Mouse (Mus musculus) ES-Bruce4 (cell line): Measurements from ENCODE around the gene Ntn1. TPM values are rescaled to one million over a fixed set of nuclear protein-coding genes. Genes with fewer than 3 reads are reported as not detected.
A peak's percentile ranks its signal among the peaks of the same experiment; 100 is the strongest.

Experiments
- H3K27ac ChIP-seq: 2 replicates; pipeline ENCODE4 v1.5.1; 2012; ENCODE audit warnings: low read length, inconsistent platforms; ENCODE audit not compliant: insufficient read depth
- H3K27me3 ChIP-seq: 2 replicates; pipeline ENCODE4 v1.6.1; 2012; ENCODE audit warnings: mild to moderate bottlenecking, low read length, inconsistent platforms; ENCODE audit not compliant: control insufficient read depth, poor library complexity, insufficient read depth, severe bottlenecking
- H3K36me3 ChIP-seq: 2 replicates; pipeline ENCODE4 v1.6.1; 2012; ENCODE audit warnings: inconsistent platforms, mild to moderate bottlenecking, low read length, moderate library complexity; ENCODE audit not compliant: control insufficient read depth, poor library complexity, insufficient read depth, severe bottlenecking
- H3K4me1 ChIP-seq: one replicate; pipeline ENCODE4 v1.8.1; 2011; ENCODE audit warnings: low read length; ENCODE audit not compliant: control insufficient read depth, insufficient read depth
- H3K4me3 ChIP-seq: 2 replicates; pipeline ENCODE4 v1.5.1; 2011; ENCODE audit warnings: low read depth, mild to moderate bottlenecking, low read length
- H3K9ac ChIP-seq: 2 replicates; pipeline ENCODE4 v1.6.1; 2012; ENCODE audit warnings: low read depth, mild to moderate bottlenecking, inconsistent platforms; ENCODE audit not compliant: poor library complexity, severe bottlenecking
- H3K9me3 ChIP-seq: replicated peaks from 2 replicates; pipeline ENCODE4 v1.6.1; 2012; ENCODE audit warnings: mild to moderate bottlenecking, low read length, inconsistent platforms; ENCODE audit not compliant: control insufficient read depth, poor library complexity, insufficient read depth, severe bottlenecking
- CTCF ChIP-seq: IDR thresholded peaks from one replicate; pipeline ENCODE4 v1.8.1; 2011; ENCODE audit warnings: low read depth, low read length
- EP300 ChIP-seq: IDR thresholded peaks from 2 replicates; pipeline ENCODE4 v1.6.1; 2011; ENCODE audit warnings: low read depth, low read length; ENCODE audit not compliant: insufficient read depth
- POLR2A ChIP-seq: IDR thresholded peaks from one replicate; pipeline ENCODE4 v1.8.1; 2011; ENCODE audit warnings: low read length; ENCODE audit not compliant: insufficient read depth
- polyA plus RNA-seq: library from polyadenylated mRNA; stranded (reverse); fragments of >200 nt; gene quantifications from 2 replicates; pipeline ENCODE4 v1.2.4, GENCODE M21; 2011; ENCODE audit warnings: low read depth; ENCODE audit not compliant: missing spikeins, insufficient read depth, insufficient read length

Gene Ntn1
- polyA plus RNA-seq, 1 experiment: 22.3 TPM

DNA sequence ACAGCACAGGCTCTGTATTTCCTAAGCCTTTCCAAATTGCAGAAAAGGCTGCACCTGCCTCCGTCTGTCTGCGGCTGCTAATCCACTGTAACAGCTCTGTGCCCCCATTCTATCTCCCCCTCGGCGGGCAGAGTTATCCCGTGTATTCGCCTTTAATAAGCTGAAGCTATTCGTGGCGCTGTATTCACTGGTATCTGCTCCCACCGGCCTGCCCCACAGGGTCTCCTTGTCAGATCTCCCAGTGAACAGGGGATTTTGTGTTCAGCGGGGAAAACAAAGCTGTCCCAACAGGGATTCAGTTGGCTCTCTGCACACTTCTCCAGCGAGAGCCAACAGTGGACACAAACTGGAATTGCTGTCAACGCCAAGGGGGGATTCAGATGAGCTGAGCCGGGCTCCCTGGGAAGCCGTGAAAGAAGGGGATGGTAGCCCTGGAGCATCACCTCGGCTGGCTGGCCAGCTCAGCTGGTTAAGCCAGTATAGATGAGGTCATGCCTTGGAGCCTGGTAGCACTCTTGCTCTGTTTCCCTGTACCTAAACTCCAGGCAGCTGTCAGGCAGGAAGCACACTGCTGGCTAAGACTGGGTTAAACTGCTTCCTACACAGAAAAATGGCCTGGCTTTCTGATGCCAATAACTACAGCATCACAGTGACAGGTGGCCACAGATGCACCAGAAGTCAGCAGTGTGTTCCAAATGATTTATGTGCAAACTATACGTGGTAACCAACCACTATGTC is 156.2 kb downstream of the Ntn1 start:
- no peak overlapping the region for H3K9ac ChIP-seq
- no peak overlapping the region for H3K4me3 ChIP-seq
- H3K4me1 ChIP-seq: no peaks in the 10 kb centered on the region
- H3K27ac ChIP-seq: no peak overlapping the region
- no peaks in the 10 kb centered on the region for H3K36me3 ChIP-seq
- no peaks in the 10 kb centered on the region for H3K9me3 ChIP-seq
- TF ChIP-seq EP300: no peak
- no peak for TF ChIP-seq POLR2A
- TF ChIP-seq CTCF: no peak
- H3K27me3 ChIP-seq: no peaks in the 10 kb centered on the region

DNA sequence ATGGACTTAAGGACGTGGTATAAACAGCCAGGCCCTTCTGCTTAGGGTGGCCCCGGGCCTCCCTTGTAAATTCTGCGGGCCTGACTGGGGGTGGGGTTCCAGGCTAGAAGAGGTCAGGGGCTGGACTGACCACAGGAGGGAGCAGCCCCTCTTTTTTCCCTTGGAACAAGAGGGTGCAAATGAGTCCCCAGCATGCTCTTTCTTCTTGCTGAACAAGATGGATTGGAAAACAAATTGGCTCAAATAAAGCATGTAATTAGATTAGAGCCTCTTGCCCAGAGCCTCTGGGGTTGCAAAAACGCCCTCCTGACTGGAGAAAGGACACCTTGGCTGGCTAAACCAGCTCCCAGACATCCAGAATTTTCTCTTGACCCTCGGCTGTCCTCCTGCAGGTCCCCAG is 160.9 kb downstream of the Ntn1 start:
- no peak overlapping the region for H3K9ac ChIP-seq
- H3K9me3 ChIP-seq: no peaks in the 10 kb centered on the region
- H3K4me1 ChIP-seq: no peaks in the 10 kb centered on the region
- H3K36me3 ChIP-seq: no peaks in the 10 kb centered on the region
- no peaks in the 10 kb centered on the region for H3K27me3 ChIP-seq
- H3K27ac ChIP-seq: no peak overlapping the region
- no peak overlapping the region for H3K4me3 ChIP-seq
- TF ChIP-seq CTCF: no peak
- no peak for TF ChIP-seq POLR2A
- TF ChIP-seq EP300: no peak

DNA sequence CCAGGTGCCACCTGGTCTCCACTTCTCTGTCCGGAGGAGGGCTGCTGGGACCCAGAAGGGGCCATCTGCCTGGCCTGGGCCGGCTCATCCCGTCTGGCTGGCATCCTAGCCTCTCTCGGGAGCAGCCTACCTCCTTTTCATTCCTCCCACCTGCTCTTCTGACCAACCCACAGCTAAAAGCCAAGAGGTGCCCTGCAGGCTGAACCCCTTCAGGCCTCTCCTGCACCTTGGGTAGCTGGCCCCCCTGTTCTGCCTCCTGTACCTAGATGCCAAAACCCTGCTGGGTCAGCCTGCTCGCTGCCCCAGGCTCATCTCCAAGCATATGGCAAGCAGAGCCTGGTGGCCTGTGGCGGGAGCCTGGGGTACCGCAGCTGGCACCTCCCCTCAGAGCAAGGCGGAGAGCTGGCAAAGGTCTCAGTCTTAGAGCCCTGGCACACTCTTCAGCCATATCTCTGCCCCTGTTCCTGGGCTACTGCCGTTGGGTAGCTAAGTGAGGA is 167.1 kb downstream of the Ntn1 start:
- Histone ChIP-seq H3K27ac (no peak overlapping the region), H3K36me3 (no peaks in the 10 kb centered on the region), H3K9me3 (no peaks in the 10 kb centered on the region), H3K27me3 (no peaks in the 10 kb centered on the region), H3K4me3 (no peak overlapping the region), H3K4me1 (no peaks in the 10 kb centered on the region), H3K9ac (no peak overlapping the region)
- TF ChIP-seq EP300: no peak
- no peak for TF ChIP-seq POLR2A
- no peak for TF ChIP-seq CTCF

DNA sequence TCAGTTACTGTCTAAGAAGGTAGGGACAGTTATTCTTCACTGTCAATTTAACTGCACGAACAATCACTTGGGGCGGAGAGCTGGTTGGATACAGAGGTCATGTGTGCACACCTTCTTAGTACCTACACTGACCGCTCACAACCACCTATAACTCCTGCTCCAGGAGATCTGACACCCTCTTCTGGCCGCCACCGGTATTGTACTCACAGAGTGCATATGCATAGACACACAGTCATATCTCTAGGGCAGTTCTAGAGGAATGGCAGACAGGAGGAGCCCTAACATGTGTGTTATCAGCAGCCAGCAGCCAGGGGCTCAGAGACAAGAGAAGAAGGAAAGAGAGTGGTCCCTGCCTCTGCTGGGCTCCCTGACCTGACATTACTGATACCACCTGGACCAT is 169.1 kb downstream of the Ntn1 start:
- TF ChIP-seq EP300: no peak
- no peak for TF ChIP-seq POLR2A
- peak; percentile 21 for TF ChIP-seq CTCF
- Histone ChIP-seq H3K27ac (no peak overlapping the region), H3K4me3 (no peak overlapping the region), H3K27me3 (no peaks in the 10 kb centered on the region), H3K36me3 (no peaks in the 10 kb centered on the region), H3K9ac (no peak overlapping the region), H3K9me3 (no peaks in the 10 kb centered on the region), H3K4me1 (no peaks in the 10 kb centered on the region)

DNA sequence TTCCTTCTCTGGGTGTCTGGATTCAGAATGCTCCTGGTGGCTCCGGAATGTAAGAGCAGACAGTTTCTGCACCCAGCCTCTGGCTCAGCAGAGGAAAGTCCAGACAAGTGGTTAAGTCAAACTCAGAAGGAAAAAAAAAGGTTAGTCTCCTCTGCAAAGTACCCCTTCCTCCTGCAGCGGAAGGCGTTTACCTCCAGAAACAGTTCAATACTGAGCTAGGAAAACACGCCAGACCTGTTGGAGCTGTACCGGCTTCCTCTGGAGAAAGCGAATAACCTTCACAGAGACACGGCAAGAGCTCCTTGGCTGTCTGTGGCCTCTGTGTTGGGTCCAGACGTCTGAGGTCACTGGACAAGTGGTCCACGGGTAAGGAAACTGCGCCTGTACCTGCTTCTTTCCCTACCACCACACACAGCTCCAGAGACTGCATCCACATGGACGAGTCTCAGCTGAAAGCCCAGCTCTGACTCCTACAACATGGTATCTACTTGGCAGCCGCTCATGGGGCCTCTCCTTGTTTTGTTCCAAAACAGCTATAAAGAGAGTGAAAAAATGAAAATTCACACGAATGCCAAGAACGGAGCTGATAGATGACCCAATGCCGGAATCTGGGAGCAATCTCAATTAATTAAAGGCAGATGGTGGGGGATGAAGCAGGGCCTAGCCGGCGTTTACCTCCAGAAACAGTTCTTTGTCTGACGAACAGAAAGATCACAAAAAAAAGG is 171.5 kb downstream of the Ntn1 start:
- Histone ChIP-seq H3K27me3 (no peaks in the 10 kb centered on the region), H3K4me1 (no peaks in the 10 kb centered on the region), H3K36me3 (no peaks in the 10 kb centered on the region), H3K9ac (no peak overlapping the region), H3K9me3 (no peaks in the 10 kb centered on the region), H3K27ac (no peak overlapping the region), H3K4me3 (no peak overlapping the region)
- TF ChIP-seq CTCF (no peak), EP300 (no peak), POLR2A (no peak)

DNA sequence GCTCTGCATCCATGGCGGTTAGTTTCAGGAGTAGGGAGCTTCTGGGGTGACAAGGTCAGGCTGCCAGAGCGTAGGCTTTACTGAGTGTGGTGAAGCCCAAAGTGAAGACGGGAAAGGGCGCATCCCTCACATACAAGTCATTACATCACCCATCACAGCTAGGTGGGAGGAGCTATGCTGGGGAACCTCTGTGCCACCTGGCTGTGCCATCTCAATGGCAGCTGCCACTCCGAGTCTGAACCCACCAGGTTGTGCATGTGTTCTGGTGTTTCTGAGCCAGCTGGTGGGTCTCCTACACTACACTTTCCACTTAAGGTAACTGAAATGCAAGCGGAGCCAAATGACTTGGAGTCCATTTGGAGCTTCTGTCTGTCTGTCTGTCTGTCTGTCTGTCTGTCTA is 172.8 kb downstream of the Ntn1 start:
- Histone ChIP-seq H3K27ac (no peak overlapping the region), H3K27me3 (no peaks in the 10 kb centered on the region), H3K4me1 (no peaks in the 10 kb centered on the region), H3K9ac (no peak overlapping the region), H3K4me3 (no peak overlapping the region), H3K9me3 (no peaks in the 10 kb centered on the region), H3K36me3 (no peaks in the 10 kb centered on the region)
- TF ChIP-seq EP300: no peak
- TF ChIP-seq POLR2A: no peak
- TF ChIP-seq CTCF: no peak
